Mouse (Mus musculus): ENCODE data around the gene Dnase2b.

The Dnase2b gene

DNA sequence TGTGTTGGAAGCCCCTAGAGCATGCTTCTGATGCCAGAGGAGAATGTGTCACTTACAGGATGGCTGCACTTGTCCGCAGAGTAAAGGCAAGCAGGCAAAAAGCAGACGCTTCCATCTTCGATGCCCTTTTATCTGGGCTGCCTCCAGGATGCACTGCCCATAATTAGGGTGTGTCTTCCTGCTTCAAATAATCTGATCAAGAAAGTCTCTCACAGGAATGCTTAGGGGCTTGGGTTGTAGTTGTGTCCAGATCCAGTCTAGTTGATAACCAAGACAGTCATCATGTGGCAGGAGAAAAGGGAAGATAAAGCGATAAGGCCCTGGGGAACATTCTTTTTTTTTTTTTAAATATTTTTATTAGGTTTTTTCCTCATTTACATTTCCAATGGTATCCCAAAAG, at the start of gene Dnase2b:
Gene Dnase2b, minus strand, starts transcription at position 101 of the 400 bp plus-strand sequence.
- DNase-seq, result no peak

DNA sequence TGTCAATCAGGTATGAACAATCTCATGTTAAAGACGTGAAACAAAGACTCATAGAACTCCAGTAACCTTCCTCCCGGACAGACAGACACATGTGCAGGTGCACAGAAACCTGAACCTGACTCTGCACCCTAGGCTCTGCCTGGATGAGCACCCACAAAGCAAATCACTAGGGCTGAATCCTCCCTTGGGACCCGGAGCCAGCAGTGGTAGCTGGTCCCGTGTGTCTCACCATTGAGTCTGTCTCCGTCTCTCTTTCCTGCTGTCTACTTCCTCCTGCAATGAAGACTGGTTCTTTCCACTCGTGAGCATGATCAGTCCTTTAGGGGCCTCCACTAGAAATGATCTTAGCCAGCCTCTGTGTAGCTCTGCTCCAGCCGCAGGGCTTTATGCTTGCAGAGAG, 46.5 kb upstream of the Dnase2b start:
- DNase-seq, result no peak

DNA sequence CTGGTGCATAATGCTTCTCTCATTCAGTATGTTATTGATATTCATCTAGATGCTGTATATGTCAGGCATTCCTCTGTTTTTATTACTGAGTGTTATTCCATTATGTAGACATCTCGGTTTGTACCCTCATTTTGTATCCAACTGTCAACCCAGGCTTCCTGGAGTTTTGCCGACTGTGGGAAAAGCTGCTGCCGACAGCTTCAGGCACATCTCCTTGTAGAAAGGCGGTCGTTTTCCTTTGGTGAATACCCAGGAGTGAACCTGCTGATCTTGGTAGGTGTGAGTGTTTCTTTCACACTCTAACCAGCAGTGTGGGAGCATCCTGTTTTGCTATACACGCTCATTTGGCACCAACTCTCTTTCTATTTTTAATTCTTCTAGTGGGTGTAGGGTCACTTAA, 45.6 kb upstream of the Dnase2b start:
- no peak for DNase-seq

DNA sequence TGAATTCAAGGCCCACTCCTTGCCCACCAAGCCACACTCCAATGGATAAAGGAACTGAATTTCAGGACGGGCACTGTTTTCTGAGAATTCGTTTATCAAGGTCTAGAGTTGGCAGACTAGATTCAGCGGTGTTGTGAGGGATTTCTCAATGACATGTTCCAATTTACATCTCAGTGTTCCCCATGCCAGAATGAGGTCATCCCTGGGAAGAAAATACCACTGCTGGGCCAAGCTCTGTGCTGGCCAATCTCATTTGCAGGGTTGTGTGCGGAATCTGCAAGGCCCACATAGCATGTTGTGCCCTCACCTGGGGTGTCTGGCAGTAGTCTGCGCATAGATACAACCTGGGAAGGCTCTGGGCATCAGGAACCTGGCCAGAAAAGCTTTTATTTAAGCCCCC, 43.9 kb upstream of the Dnase2b start:
- no peak for DNase-seq

DNA sequence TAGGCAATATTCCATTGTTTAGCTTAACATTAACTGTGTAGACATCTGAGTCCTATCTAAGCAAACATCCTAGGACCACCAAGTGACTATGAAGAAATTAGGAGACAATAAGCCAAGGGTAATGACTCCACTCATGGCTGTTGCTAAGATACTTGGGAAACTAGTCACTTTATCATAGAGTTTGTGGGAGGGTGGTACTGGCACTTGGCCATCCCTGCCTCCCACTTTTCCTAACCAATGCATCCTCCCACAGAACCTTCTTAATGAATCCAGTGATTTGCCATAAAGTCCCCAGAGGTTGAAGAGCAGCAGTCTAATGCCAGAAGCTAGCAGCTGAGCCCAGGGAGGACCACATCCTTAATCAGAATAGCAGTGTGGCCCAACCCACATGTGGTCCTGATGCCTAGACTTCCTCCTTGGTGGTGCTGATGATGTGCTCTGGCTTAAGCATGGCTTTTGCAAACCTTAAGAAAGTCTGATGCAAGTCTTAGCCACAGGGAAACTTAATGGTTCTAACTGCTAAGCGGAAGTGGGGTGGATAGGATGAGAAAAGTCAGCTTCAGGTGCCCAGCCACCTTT, 42.8 kb upstream of the Dnase2b start:
- no peak for DNase-seq

DNA sequence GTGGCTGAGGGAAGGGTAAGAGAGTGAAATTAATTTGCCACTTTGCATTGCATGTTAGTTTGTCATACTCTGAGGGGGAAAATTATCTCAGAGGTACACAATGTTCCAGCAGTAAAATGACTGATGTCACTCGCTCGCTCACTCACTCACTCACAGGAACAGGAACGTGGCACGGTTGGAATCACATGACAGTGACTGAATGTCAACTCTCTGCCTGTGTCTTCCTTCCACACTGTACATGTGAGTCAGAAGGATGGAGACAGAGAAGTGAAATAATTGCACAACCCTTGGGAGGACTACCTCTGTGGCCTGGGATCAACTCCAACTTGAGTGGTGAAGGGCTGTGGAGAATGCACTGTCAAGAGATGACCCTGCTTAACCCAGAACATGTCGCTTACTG, 42.0 kb upstream of the Dnase2b start:
- no peak for DNase-seq

DNA sequence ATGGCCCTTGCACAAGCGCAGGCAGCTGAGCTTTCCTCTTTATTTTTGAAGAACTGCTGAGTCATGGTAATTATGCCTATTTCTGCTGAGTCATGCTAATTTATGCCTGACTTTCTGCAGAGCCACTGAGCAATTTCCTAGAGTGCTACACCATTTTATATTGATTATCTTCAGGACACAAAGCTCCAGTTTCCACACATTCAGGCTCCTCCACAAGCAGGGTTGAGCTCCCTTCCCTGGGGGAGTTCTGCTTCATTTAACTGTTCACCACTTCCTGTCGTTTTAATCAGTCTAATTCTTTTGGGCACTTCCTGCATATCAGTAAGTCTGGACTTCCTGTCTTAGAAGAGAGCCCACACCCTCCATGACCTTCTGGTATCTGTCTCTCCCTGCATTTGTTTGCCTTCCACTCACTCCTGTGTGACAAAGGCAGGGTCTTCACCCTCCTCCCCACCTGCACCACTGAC, 39.7 kb upstream of the Dnase2b start:
- DNase-seq, result no peak

DNA sequence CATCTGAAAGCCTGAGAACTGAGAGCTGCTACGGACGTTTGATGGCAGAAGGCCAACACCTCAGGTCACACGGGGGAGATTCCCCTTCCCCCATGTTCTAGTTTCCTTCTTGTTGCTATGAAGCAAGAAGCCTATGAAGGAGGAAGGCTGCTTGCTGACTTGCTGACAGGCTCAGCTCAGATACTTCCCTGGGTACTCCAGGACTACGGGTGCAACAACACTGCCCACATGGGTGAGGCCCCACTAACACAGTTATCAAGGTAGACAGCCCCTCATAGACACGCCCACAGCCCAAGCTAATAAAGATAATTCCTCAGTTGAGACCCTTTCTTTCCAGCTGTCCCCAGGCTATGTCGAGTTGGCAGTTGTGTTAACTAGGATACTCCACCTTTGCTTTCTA, 38.3 kb upstream of the Dnase2b start:
- DNase-seq, result no peak

DNA sequence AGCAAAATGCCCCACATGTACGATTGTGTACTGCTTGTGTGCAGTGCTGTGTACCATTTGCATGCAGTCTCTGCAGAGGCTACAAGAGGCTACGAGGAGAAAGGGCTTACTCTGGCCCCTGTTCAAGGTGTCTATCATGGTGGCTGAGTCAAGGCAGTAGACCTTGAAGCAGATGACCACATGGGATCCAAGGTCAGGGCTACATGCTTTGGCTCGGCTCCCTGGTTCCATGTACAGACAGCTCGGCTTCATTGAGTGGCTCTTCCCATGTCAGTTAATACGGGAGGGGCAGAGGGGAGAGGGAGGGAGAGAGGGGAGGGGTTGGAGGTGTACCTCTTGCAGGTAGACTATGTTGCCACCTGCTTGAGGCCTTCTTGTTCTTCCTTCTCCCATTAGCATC, 37.0 kb upstream of the Dnase2b start:
- no peak for DNase-seq

DNA sequence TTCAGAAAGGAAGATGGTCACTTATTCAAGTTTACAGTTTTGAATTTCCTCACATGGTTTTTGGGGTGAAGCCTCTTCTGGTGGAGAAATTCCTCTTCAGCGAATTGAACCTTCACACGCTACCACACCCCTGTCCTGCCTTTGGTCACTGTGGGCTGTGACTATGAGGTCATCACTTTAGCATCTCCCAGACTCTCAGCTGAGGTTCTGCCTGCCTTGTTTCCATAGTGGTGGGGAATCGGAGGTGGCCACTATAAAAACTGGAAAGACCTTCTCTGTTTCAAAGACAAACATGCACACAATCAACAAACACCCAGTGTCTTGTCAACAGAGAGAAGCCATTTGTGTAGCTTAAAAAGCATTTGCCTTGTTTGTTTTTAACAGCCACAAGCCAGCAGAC, 35.8 kb upstream of the Dnase2b start, which contains the start of gene 4930503B20Rik:
Gene 4930503B20Rik, minus strand, starts transcription at position 101 of the 400 bp plus-strand sequence.
- no peak for DNase-seq

DNA sequence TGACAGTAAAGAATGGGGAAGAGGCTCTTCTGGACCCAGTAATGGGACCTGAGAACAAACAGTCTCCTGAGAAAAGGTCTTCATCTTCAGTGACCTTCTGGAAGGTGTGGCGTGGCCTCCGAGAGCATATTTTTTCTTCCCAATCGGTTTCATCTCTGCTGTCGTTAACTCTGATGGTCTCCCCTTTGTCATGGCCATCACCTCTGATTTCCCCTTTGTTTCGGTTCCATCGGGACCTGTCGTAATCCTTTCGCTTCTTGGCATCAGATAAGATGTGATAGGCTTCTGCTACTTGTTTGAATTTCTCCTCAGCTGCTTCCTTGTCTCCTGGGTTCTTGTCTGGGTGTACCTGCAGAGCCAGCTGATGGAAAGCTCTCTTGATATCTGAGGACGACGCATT, 35.3 kb upstream of the Dnase2b start:
- no peak for DNase-seq

DNA sequence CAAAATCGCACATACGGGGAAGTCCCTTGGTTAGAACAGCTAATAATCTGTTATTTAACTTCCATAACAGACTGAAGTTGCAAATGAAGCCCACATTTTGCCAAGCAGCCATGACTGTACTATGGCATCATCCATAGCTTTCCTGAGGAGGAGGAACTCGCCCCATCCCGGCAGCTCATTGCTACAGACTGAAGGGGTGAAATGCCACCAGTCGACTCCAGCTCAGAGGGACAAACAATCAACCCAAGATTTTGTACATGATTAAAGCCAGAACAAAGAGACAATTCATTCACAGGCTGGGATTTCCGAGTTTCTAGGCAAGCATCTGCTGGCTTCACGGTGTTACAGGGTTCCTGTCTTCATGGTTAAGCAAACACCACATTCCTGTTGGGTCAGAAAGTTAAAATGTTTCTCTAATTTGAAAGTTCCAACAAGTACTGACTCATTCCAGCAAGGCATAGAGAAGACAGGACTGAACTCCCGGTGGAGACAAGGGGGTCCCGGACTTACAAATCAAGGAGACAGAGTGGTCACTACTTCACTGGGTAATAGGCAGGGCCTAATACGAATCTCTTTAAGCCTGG, 34.0 kb upstream of the Dnase2b start:
- no peak for DNase-seq

DNA sequence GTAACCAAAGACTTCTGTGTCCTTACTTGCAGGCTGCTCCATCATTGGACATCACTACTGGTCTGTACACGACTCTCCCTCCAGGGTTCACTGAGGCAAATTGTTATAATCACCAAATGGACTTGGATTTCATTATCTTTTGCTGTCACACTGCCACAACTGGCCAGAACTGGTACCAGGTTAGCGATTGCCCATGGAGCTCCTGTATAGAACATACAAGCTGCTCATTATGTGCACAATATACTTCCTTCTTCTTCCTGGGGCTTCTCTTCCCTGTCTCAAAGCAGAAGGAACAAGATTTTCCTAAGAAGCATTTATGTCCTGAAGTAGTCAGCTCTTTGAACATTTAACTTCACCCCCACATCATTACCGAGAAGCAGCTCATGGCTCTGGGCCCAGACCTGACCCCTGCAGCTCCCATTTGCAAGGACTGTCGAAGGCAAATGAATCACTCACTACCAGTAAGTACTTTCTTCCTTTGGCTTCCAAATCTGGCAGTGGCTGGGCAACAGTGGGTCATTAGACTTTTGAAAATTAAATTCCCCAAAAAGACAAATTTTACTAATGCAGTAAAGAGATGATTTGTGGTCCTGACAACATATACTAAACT, 26.5 kb upstream of the Dnase2b start:
- no peak for DNase-seq

DNA sequence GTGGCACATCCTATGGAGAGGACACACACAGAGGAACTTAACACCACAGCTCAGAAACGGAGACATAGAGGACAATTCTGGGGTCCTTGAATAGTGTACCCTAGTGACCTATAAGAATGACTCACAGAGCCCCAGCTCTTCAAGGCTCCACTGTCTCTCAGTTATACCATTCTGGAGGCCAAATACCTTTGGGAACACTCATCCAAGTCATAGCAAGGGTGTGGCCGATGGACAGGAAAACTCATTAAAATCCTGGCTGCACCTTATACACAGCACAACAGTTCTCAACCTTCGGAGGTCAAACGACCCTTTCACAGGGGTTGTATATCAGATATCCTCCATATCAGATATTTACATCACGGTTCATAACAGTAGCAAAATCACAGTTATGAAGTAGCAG, 17.1 kb upstream of the Dnase2b start:
- DNase-seq, result no peak

DNA sequence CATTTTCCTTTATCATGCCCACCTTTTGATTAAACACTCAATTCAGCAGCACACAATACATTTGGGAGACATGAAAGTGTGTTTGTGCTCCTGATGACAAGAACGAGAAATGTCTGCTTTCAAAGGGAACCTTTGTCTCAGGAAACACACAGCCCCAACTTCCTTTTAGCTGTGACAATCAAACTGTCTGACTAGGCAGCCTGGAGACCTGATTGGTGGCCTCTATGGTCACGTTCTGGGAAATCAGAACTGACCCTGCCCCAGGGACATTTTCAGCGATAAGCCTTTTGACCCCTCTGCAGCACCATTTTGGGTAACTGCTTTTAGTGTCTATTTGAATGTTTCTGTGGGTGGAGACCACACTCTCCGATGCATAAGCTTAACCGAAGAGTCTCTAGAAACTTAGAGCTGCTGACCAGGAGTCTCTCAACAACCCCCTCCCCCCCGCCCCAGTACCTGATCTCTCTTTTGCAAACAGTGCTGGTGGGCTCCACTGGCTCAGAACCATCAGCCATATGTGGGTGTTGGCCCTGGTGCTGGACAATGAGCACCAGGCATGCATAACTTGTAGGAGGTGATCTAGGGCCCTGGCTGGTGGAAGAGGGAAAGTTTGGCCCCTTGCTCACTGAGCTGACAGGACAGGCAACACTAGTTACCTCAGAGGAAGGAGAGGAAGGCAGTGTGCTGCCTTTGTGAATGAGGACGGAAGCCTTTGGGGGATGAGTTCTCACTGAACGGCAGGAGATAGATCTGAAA, 13.0 kb upstream of the Dnase2b start:
- DNase-seq, result no peak

DNA sequence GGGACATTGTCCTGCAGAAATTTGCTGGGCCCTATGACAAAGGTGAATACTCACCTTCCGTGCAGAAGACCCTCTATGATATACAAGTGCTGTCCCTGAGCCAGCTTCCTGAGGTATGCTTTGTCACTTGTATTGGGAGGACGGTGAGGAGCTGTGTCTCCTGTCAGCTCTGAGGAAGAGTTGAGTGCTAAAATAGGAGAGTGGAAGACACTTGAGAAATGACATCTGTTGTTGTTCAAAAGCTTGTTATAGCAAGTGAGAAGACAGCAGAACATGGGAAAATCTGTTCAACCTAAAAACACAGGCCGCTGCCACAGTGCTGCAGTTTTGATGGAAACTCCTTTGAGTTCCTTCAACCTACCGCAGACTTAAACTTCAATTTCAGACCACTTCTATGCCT, 10.4 kb upstream of the Dnase2b start:
- no peak for DNase-seq

DNA sequence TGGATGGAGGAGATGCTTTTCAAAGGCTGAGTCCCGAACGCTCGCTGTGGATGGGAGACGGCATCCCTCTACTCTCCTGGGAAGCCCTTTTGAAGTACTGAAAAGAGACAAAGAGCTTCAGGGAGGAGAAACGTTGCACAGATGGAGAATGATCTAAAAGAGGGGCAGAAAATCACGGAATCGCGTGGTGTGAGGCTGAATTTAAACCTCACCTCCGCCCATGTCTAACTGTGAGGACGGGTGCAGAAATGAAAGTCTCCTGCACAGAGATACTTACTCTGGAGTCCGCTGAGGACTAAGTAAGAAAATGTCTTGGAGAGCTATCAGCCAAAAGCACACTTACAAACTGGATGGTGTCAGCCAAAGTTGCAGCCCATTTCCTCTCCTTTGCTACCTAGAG, 6.6 kb upstream of the Dnase2b start:
- no peak for DNase-seq

DNA sequence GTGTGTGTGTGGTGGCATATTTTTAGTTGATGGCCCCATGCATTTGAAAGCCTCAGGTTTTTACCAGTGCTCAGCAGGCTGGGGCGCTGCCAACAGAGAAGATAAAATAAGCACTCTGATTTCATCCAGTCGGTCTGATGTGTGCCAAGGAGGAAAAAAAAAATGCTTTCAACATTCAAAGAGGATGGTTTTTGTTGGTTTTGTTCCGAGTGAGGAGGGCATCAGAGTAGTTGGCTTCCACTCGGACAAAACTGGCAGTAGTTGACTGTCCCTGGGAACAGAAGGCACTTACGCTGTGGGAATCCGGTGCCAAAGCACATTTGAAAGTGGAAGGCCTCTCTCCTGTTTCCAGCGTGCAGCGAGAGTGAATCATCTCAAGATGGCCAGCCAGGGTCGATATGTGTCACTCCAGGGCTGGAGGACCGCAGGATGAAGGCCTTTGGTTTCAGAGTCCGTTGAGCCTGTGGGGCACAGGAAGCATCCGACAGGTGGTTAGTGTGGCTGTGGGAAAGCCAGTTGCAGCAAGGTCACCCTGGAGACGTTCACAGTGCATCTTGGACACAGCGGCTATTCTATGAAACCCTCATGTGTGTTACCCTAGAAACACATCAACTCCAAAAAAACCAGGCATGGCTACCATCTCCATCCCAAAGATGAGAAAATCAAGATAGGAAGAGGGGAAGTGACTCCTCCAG, 5.3 kb upstream of the Dnase2b start:
- DNase-seq, result no peak

DNA sequence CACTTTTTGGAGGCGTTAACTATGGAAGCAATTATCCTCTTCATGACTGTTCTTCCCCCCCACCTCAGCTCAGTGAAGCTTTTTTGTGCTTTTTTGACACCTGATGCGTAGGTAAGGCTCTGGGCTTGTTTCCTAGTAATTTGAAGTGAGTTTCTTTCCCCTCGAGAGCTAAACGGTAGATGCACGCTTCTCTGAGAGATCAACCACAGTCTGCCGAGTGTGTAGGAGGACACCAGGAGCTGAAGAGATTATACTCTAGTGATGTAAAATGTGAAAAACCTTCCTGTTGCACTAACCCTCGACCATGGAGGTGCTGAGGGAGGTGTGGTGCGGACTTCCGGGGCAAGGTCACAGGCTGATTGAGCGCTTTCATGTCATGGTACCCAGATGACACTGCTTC, 4.7 kb upstream of the Dnase2b start:
- DNase-seq, result no peak

DNA sequence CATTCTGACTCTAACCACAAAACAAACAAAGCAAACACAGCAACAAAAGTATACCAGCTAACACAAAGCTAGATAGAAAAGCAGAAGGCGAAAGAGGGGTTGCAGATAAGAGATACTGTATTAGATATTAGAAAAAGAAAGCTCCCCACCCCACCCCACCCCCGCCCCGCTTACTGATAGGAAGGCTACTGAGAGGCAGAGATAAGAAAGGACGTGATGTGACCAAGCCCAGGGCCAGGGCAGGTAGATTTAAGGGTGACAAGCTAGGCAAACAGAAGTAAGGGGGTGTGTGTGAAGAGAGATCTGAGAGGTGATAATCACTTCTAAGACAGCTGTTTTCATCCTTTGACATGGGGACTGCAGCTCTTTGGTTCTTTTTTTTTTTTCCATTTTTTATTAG, 3.0 kb upstream of the Dnase2b start:
- no peak for DNase-seq

DNA sequence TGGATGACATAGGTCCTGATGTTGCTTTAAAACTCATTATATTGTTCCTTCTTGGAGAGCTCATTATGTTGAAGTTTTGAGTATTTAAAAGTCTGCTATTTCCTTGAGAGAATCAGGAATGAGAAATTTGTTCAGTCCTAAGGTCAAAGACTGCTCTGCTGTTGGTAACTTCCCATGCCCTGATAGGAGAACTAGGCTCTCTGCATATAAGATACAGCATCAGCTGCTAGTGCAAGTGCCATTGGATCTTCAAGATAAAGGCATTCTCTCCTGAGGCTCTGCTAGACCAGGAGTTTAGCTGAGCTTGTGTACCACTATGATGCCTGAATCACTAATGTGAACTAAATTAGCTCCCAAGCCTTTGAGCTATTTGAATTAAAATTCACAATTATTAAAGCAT, 2.5 kb upstream of the Dnase2b start:
- DNase-seq, result no peak

DNA sequence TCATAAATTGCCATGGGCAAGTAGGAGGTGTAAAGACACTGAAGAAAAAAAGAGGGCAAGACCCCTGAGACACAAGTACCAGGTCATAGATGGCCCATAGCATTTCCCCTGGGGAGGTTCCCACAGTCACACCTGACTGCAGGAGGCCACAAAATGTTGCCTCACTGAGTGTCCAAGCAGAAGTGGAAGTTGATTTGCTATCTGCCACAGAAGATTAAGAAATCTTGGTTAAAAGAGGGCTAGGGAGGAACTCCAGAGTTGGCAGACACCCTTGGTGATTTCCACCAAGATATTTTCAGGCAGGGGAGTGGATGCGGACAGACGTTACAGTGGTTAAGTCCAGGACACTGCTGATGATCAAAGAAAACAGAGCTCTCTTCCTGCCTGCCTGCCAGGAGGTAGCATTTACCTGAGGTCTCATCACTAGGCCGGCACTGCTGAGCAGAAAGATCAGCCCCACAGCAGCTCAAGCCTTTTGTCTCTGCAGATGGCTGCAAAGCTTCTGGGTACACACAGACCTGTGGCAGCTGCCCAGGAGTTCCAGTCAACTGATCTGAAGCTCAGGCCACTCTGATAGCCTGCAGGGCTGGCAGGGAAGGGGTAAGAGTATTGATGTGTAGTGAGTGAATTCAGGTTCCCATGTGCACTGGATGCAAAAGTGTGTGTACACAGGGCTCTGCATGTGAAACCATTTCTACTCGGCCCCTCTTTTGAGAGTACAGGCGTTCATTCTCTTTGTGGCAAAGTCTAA, 1.3 kb upstream of the Dnase2b start:
- DNase-seq, result no peak

DNA sequence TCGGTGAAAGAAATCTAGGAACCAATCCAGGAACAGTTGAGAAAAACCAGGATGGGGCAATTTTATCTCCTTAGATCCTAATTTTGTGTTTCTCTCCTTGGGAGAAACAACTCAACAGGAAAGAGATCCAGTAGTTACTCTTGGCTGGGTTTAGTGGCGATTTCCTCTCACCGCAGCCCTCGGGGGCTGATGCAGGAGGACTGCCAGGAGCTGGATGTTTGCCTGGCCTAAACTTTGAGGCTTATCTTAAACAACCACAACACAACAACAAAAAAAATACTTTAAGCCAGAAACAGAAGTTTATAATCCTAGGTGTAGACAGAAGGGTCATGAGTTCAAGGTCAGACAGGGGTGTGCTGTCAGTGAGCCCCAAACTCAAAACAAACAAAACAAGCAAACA, 3.6 kb downstream of the Dnase2b start:
- DNase-seq, result no peak

Data from thymus, postnatal 4 days (tissue).